Mouse (Mus musculus) activated CD4-positive, CD25-positive, alpha-beta regulatory T cell (primary cell): ENCODE data around the gene Psen1. TPM values are rescaled to one million over a fixed set of nuclear protein-coding genes. Genes with fewer than 3 reads are reported as not detected.

Experiments
- polyA plus RNA-seq, 2 experiments: library from polyadenylated mRNA; unstranded; fragments of 100-300 nt; shearing (Covaris generic); gene quantifications; one replicate each; pipeline ENCODE4 v1.2.1; 2017

Gene Psen1
- polyA plus RNA-seq: 100 to 1,000 TPM in 1 of 2 experiments, 10 to 100 TPM in 1; 98.0 to 123 TPM

GRCm38 (mm10) chr12:83687934-83688315, at the start of gene Psen1:
TSS of gene Psen1 (plus strand) at chr12:83688152.

GRCm38 (mm10) chr12:83763311-83764043, 75.5 kb downstream of the Psen1 start, which contains the start of gene Papln:
TSS of gene Papln (plus strand) at chr12:83763634.

Other genes starting within 250 kb of the Psen1 start
- gene Dpf3, start 200.4 kb upstream of the Psen1 start, polyA plus RNA-seq: under 1 TPM; 0.29 to 0.31 TPM
- 10 to 100 TPM; 19.0 to 19.9 TPM for gene Dcaf4, start 167.7 kb upstream of the Psen1 start, polyA plus RNA-seq
- gene Zfyve1, start 90.9 kb upstream of the Psen1 start, polyA plus RNA-seq: 10 to 100 TPM in 1 of 2 experiments, 1 to 10 TPM in 1; 9.6 to 11.3 TPM
- 100 to 1,000 TPM; 301 to 390 TPM for gene Rbm25, start 56.9 kb upstream of the Psen1 start, polyA plus RNA-seq
- under 1 TPM in 1 of 2 experiments, not detected in 1; 0.32 TPM for gene Papln, start 75.5 kb downstream of the Psen1 start, polyA plus RNA-seq
- 10 to 100 TPM; 32.0 to 32.8 TPM for gene Numb, start 233.8 kb downstream of the Psen1 start, polyA plus RNA-seq